Mouse (Mus musculus) testis, adult 2 months (tissue): ENCODE results near the gene Gm21725. TPM values are rescaled to one million over a fixed set of nuclear protein-coding genes. Genes with fewer than 3 reads are reported as not detected.
"Not testable (repeated sequence)": the region's sequence is repeated elsewhere in the genome, so short reads cannot be mapped to it uniquely, and the experiment has no call there.

Source experiments
- H3K27ac ChIP-seq: fragments of 200-500 bp; 2 replicates; pipeline ENCODE4 v1.5.1; 2012; ENCODE audit warnings: low read depth, low read length; ENCODE audit not compliant: control insufficient read depth, insufficient read depth
- H3K27me3 ChIP-seq: fragments of 200-500 bp; 2 replicates; pipeline ENCODE4 v1.6.1; 2012; ENCODE audit warnings: mild to moderate bottlenecking, low read length, moderate library complexity; ENCODE audit not compliant: control insufficient read depth, insufficient read depth
- H3K36me3 ChIP-seq: fragments of 200-500 bp; 2 replicates; pipeline ENCODE4 v1.6.1; 2012; ENCODE audit warnings: mild to moderate bottlenecking, low read length; ENCODE audit not compliant: control insufficient read depth, insufficient read depth
- H3K4me1 ChIP-seq: fragments of 200-500 bp; 2 replicates; pipeline ENCODE4 v1.6.1; 2012; ENCODE audit warnings: low read length; ENCODE audit not compliant: control insufficient read depth, insufficient read depth
- H3K4me3 ChIP-seq: fragments of 200-500 bp; 2 replicates; pipeline ENCODE4 v1.5.1; 2012; ENCODE audit warnings: low read depth, mild to moderate bottlenecking, low read length, moderate library complexity, mixed read lengths; ENCODE audit not compliant: control insufficient read depth
- polyA plus RNA-seq: library from polyadenylated mRNA; depleted of rRNA; stranded (reverse); fragments of >200 nt; gene quantifications from 2 replicates; pipeline ENCODE4 v1.2.3, GENCODE M21; 2012; rRNA removed

Gene Gm21725
- polyA plus RNA-seq, result not detected in 2 replicates

GRCm38 (mm10) chrY:13348963-13349362 is at the start of gene Gm21725:
Gene Gm21725, minus strand, starts transcription at chrY:13349063.
- H3K4me3 ChIP-seq, H3K27me3 ChIP-seq, H3K4me1 ChIP-seq, H3K27ac ChIP-seq, H3K36me3 ChIP-seq: not testable (repeated sequence)

Other genes starting within 250 kb of the Gm21725 start
- not detected in 2 replicates for gene Gm21891, start 215.6 kb downstream of the Gm21725 start, polyA plus RNA-seq
- 2.2 and 2.8 TPM in 2 replicates for gene Gm21425, start 187.1 kb downstream of the Gm21725 start, polyA plus RNA-seq
- not detected in 2 replicates for gene Gm21828, start 125.1 kb downstream of the Gm21725 start, polyA plus RNA-seq
- 2.1 and 2.5 TPM in 2 replicates for gene Gm21440, start 96.7 kb downstream of the Gm21725 start, polyA plus RNA-seq
- gene Gm21454, start 96.6 kb downstream of the Gm21725 start, polyA plus RNA-seq, result 2.5 and 3.1 TPM in 2 replicates
- not detected in 2 replicates for gene Gm21866, start 116.5 kb upstream of the Gm21725 start, polyA plus RNA-seq
- gene Gm20773, start 145.0 kb upstream of the Gm21725 start, polyA plus RNA-seq, result 5.5 TPM in 2 replicates